Mouse (Mus musculus): ENCODE results near the gene Lcn2. TPM values are rescaled to one million over a fixed set of nuclear protein-coding genes. Genes with fewer than 3 reads are reported as not detected.

Lcn2 gene
- total and polyA plus RNA-seq, 3 experiments: not detected

- peak; percentile 45 for TF ChIP-seq HCFC1 (IDR thresholded peaks at IDR 0.05; ENCODE audit: low read depth, low read length)
- no peak for TF ChIP-seq TBP (conservative IDR thresholded peaks at IDR 0.05; ENCODE audit: low read depth, low read length)
- TF ChIP-seq MXI1 (IDR thresholded peaks at IDR 0.05; ENCODE audit: low read depth, low read length): no peak
- no peak for TF ChIP-seq CHD1 (IDR thresholded peaks at IDR 0.05; ENCODE audit: low read depth, low read length)
- no peak for TF ChIP-seq EP300 (IDR thresholded peaks at IDR 0.05; ENCODE audit: low read length)
- TF ChIP-seq USF2 (conservative IDR thresholded peaks at IDR 0.05; ENCODE audit: low read depth, low read length): no peak
- TF ChIP-seq IRF4 (IDR thresholded peaks at IDR 0.05; ENCODE audit: low read depth, low read length): peak; percentile 56; the same call in 1 of the 2 replicates
- TF ChIP-seq SIN3A (IDR thresholded peaks at IDR 0.05; ENCODE audit: low read length): 0 out of 2 replicates have a peak, but pooled peaks have one; percentile 30
Observed at GRCm38 (mm10) chr2:32404663-32405062, 16.6 kb upstream of the Lcn2 start (continued).

- H3K27ac ChIP-seq (ENCODE audit: insufficient read depth, low read depth): no peak overlapping the region
- H3K27me3 ChIP-seq (replicated peaks): peaks cover 19% of the 10 kb centered on the region
- no peak for DNase-seq (ENCODE audit: extremely low read depth)
- peaks cover 14 to 31% of the 10 kb centered on the region in 2 experiments for H3K36me3 ChIP-seq (replicated peaks in 1 of 2; ENCODE audit: control insufficient read depth in 1 of 2, insufficient read depth in 1 of 2, low read length in 1 of 2)
- in situ Hi-C loops (cut with MboI; ENCODE audit: low pct_ligation_motif_present, low pct_unique_long_range_greater_than_20kb, low sequenced_read_pairs): loop anchor here (5.0 kb wide), 1 partner anchor 166 kb away; no protein-coding TSS in a partner anchor
- H3K4me3 ChIP-seq (replicated peaks in 1 of 3; ENCODE audit: low read depth in 2 of 3, low read length in 2 of 3, poor library complexity in 1 of 3): peak overlapping the region; percentile 77 to 92 (median 82)
- H3K9ac ChIP-seq (ENCODE audit: insufficient read depth, low read depth): peak overlapping the region; percentile 74
- H3K9me3 ChIP-seq (replicated peaks; ENCODE audit: low read length): peaks cover 4% of the 10 kb centered on the region
- H3K79me2 ChIP-seq (replicated peaks; ENCODE audit: control insufficient read depth, extremely low read depth, insufficient read depth, poor library complexity, severe bottlenecking): no peaks in the 10 kb centered on the region
- TF ChIP-seq MAFK (IDR thresholded peaks at IDR 0.05; ENCODE audit: insufficient replicate concordance, low read length) (no peak), HCFC1 (IDR thresholded peaks at IDR 0.05; ENCODE audit: low read depth, low read length) (no peak), USF1 (IDR thresholded peaks at IDR 0.05; ENCODE audit: low read depth, low read length) (no peak), ELF1 (IDR thresholded peaks at IDR 0.05; ENCODE audit: low read depth, low read length) (no peak), BHLHE40 (IDR thresholded peaks at IDR 0.05; ENCODE audit: low read depth, low read length) (no peak)
- peaks cover 7 to 14% of the 10 kb centered on the region in 2 experiments; a peak in 3 of 4 replicates for H3K4me1 ChIP-seq (ENCODE audit: control insufficient read depth in 1 of 2, insufficient read depth in 2 of 2)
- H3K4me2 ChIP-seq (ENCODE audit: insufficient read depth, low read depth, poor library complexity, severe bottlenecking): peak overlapping the region; percentile 76
- dilution Hi-C loops (cut with MboI; ENCODE audit: extremely low pct_ligation_motif_present, extremely low pct_unique_long_range_greater_than_20kb, low sequenced_read_pairs): no loop called here
Observed at GRCm38 (mm10) chr2:32396695-32397094, 8.6 kb upstream of the Lcn2 start.

- TF ChIP-seq MYC (IDR thresholded peaks at IDR 0.05; ENCODE audit: low read depth, low read length) (no peak), NRF1 (IDR thresholded peaks at IDR 0.05; ENCODE audit: low read depth, low read length) (peak; percentile 78), MXI1 (IDR thresholded peaks at IDR 0.05; ENCODE audit: low read depth, low read length) (peak; percentile 87; the same call in 1 of the 2 replicates), TBP (conservative IDR thresholded peaks at IDR 0.05; ENCODE audit: low read depth, low read length) (0 out of 2 replicates have a peak, but pooled peaks have one; percentile 20), SIN3A (IDR thresholded peaks at IDR 0.05; ENCODE audit: low read length) (peak; percentile 98), ZMIZ1 (IDR thresholded peaks at IDR 0.05; ENCODE audit: low read depth, low read length) (peak; percentile 68; the same call in 1 of the 2 replicates), TCF12 (IDR thresholded peaks at IDR 0.05; ENCODE audit: low read depth, low read length) (0 out of 2 replicates have a peak, but pooled peaks have one; percentile 18), POLR2A (IDR thresholded peaks at IDR 0.05; ENCODE audit: low read depth, low read length) (peak; percentile 69), E2F4 (IDR thresholded peaks at IDR 0.05; ENCODE audit: insufficient replicate concordance, low read depth, low read length) (no peak), HCFC1 (IDR thresholded peaks at IDR 0.05; ENCODE audit: low read depth, low read length) (peak; percentile 35), SMC3 (IDR thresholded peaks at IDR 0.05; ENCODE audit: low read depth, low read length) (no peak), ZC3H11A (IDR thresholded peaks at IDR 0.05; ENCODE audit: low read depth, low read length) (no peak), PAX5 (IDR thresholded peaks at IDR 0.05; ENCODE audit: low read length) (no peak), UBTF (IDR thresholded peaks at IDR 0.05; ENCODE audit: low read depth, low read length) (peak; percentile 50; the same call in 1 of the 2 replicates)
- Histone ChIP-seq H3K79me2 (replicated peaks; ENCODE audit: control insufficient read depth, extremely low read depth, insufficient read depth, poor library complexity, severe bottlenecking) (no peaks in the 10 kb centered on the region), H3K27me3 (replicated peaks) (peaks cover 23% of the 10 kb centered on the region), H3K9ac (ENCODE audit: insufficient read depth, low read depth) (peak overlapping the region; percentile 74), H3K4me3 (replicated peaks in 1 of 3; ENCODE audit: low read depth in 2 of 3, low read length in 2 of 3, poor library complexity in 1 of 3) (peak overlapping the region; percentile 77 to 92 (median 82)), H3K27ac (ENCODE audit: insufficient read depth, low read depth) (peak overlapping the region; percentile 50), H3K4me2 (ENCODE audit: insufficient read depth, low read depth, poor library complexity, severe bottlenecking) (peak overlapping the region; percentile 76), H3K9me3 (replicated peaks; ENCODE audit: low read length) (peaks cover 4% of the 10 kb centered on the region), H3K36me3 (replicated peaks in 1 of 2; ENCODE audit: control insufficient read depth in 1 of 2, insufficient read depth in 1 of 2, low read length in 1 of 2) (peaks cover 8 to 26% of the 10 kb centered on the region in 2 experiments), H3K4me1 (ENCODE audit: control insufficient read depth in 1 of 2, insufficient read depth in 2 of 2) (peaks cover 7 to 14% of the 10 kb centered on the region in 2 experiments; a peak in 3 of 4 replicates)
- peak; percentile 95 for DNase-seq (ENCODE audit: extremely low read depth)
- in situ Hi-C loops (cut with MboI; ENCODE audit: low pct_ligation_motif_present, low pct_unique_long_range_greater_than_20kb, low sequenced_read_pairs): loop anchor here (5.0 kb wide), 1 partner anchor 166 kb away; no protein-coding TSS in a partner anchor
- dilution Hi-C loops (cut with MboI; ENCODE audit: extremely low pct_ligation_motif_present, extremely low pct_unique_long_range_greater_than_20kb, low sequenced_read_pairs): no loop called here
Observed at GRCm38 (mm10) chr2:32395946-32396621, 8.0 kb upstream of the Lcn2 start.
